Mouse (Mus musculus) frontal cortex, postnatal 10 days (tissue): ENCODE measurements at regions not wholly inside any gene's neighbourhood (a gene's known extent, or its start where the extent isn't known, plus 50 kb on each side); places are given as distances from the start of the nearest gene placed in this dataset.

Source experiments
- DNase-seq, 2 experiments: peaks; one replicate each; pipeline ENCODE4 v3.0.0; 2022; ENCODE audit warnings: low spot score in 2 of 2, mixed read lengths in 1 of 2

DNA sequence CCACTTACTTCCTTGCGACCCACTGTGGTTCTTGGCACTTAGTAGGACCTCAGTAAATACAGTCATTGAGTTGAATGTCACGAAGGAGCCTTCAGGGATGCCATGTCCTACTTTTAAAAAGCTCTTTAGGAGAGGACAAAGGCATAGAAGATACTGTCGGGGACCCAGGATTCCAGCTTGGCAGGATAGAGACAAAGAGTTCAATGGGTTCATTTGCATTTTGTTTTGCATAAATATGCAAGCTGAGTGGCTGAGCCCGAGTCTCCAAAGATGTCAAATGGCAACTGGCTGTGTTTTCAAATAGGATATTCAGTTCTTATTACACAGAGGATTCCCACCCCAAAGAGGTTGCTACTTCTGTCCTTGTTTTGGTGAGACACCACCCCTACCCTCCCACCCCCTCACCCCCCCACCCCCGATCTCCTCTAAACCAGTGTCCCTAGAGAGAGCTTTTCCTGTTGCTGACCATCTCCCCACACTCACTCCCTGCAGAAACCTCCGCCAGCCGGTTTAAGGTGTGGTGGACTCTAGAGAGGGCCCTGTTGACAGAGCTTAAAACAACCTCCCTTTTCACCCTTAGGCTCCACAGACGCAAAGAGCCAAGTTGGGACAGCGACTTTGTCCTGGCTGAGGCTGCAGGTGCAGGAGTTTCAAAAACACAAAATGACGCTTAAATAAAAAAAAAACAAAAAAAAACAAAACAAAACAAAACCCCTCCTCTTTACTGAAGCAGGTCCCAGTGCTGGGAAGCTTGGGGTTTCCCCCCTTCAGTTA lies 57.9 kb downstream of the Sox9 start:
- DNase-seq, result no peak

DNA sequence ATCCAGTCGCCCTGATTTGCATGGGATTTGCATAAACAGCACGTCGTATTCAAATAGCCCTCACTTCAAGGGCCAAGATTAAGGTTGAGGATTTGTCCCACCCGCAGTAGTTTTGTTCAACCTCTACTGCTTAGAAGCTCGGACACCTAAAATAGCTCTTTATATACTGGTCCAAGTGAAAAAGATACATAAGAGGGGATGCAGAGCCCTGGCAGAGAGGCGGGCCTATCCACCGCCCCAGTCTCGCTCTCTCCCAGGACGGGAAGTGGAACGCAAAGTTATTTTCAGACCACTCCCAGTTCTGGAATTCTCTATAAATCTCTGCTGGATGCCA lies 58.4 kb downstream of the Sox9 start:
- DNase-seq, result no peak

DNA sequence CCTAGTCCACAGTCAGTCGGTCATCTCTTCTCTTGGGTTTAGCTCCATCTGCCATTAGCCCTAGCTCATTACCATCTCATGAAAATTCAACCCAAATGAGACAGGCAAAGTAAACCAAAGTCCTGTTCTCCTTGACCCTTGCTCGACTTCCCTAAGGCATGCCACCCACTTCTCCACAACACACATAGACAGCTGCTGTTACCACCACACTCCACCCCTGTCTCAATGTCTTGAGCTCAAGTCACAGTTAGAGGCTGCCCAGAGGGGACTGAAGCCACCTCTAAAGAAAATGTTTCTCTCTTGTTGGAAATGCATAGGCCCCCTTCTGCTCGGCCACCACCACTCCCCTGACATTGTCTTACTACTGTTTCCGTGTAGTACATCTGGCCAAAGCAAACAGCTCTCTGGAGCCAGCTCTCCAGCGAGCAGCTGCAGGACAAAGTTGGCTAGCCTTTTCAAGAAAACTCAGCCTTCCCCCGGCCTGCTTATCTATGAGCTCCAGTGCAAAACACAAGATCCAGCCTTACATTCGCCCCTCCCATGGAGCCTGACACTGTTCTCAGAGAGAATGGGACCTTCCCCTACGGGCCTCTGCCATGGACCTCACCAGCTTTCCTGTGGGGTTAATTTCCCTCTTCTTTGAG lies 62.4 kb downstream of the Sox9 start:
- DNase-seq, result no peak

DNA sequence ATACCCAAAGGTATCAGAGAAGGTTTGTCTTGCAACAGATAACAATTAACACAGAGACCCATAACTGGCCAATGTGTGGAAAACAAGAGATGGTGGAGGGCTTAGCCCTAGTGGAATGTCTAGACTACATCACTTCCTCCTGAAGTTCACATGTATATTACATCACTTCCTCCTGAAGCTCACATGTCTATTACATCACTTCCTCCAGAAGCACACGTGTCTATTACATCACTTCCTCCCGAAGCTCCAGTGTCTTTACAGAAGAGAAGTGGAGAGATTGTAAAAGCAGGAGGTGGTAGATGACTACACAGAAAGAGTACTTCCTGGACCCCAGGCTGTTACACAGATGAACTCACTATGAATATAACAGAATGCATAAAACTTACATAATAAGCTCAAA lies 65.1 kb downstream of the Sox9 start:
- no peak for DNase-seq

DNA sequence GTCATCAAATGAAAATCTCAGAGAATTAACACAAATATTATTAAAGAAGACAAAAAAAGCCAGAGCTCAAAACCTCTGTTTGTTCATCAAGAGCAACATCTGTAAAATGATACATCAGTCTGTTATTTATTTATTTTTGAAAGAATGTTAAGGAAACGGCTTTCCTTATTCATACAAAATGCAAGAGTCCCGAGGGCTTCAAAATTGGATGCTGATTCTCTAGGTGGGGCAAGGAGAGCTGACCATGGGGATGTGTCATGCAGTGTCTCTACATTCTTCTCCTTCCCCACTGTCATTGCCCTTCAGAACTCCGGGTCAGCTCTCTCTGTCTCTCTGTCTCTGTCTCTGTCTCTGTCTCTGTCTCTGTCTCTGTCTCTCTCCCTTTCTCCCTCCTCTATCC lies 65.8 kb downstream of the Sox9 start:
- DNase-seq, result no peak

DNA sequence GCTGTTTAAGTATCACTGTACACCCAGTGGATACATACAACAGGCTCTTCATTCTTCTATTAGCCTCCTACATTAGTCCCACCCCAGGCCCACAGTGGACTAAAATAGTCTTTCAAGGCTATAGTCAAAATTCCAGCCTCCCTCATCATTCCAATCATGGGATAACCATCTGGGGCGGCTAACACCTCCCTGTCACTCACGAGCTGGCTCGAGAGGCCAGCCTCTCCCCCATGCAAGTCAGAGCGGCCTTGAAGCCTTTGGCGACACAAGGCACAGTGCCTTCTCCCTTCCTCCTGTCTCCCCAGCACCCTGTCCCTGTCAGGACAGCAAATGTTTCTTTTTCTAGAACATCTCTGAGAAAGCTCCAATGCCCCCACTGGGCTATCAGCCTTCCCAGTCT lies 68.0 kb downstream of the Sox9 start:
- DNase-seq, result no peak

GRCm38 (mm10) chr11:112850532-112851272 lies 68.7 kb downstream of the Sox9 start:
- DNase-seq, result no peak

DNA sequence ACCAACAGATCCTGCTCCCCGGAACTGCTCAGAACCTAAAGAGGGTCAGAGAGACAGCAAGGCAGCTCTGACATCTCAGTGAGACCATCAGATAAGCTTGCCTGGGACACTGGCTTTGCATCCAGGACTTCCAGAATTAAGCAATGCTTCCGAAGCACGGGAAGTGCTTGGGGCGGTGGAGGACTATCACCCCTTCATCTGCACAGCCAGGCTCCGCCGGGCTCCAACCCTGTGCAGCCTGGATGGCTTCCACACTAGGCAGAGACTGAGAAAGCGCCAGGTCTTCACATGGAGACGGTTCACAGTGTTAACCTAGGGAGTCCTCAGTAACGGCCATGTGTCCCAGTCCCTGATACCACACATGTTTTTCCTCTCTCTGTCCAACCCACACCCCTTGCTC lies 69.3 kb downstream of the Sox9 start:
- DNase-seq, result no peak

- no peak for DNase-seq
These were observed 74.0 kb downstream of the Sox9 start for GRCm38 (mm10) chr11:112855975-112856374.

GRCm38 (mm10) chr11:112859309-112859708 lies 77.3 kb downstream of the Sox9 start:
- DNase-seq, result no peak

DNA sequence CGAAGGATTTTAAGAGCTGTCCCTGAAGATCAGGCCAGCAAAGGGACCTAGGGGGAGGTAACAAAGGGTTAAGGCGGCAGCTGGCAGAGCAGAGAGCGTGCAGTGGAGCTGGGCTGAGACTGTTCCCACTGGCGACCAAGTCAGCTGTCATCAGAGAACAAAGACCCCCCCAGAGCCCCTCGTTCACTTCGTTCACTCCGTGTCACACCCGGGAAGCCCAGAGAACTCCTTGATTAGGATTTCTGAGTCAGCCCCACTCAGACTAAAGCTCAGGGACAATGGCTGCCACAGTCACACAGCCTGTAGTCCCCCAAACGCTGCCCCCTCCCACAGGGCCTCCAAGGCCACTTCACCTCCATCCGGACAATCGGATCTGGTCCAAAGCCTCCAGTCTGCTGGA lies 78.8 kb downstream of the Sox9 start:
- DNase-seq, result no peak

DNA sequence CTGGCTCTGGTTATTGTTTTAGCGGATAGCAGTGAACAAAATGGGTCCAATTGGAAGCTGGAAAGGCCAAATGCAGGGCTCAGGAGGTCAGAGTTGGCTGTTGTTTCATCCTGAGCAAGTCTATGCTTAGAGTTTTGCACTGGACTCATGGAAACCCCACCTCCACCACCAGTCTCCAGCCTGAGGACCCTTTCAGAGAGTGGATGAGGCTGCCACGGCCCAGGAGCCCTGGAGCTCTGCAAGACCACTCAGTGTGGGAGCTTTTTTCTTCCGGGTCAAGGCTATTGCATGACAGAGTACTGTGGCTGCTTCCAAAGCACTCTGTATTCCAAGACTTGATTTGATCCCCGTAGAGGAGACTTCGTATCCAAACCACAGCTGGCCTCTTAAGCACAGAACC lies 79.2 kb downstream of the Sox9 start:
- no peak for DNase-seq

DNA sequence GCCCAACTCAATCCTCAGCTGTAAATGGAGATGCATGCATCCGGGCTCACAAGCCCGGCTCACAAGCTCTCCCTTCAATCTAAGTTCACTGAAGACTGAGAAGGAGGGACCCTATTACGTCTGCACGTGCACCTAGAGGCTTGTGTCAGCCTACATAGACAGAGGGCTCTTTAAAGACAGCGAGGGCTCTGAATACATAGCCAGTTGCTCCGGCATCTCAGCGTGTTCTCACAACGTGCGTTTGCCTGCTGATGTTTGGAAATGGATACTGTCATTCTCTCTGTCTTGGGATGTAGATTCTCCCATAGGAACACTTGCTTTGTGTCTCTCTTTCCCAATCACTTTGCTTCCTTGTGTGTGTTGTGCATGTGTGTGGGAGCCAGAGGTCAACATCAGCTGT lies 83.8 kb downstream of the Sox9 start:
- DNase-seq, result no peak

GRCm38 (mm10) chr11:112869571-112869970 lies 87.5 kb downstream of the Sox9 start:
- no peak for DNase-seq

DNA sequence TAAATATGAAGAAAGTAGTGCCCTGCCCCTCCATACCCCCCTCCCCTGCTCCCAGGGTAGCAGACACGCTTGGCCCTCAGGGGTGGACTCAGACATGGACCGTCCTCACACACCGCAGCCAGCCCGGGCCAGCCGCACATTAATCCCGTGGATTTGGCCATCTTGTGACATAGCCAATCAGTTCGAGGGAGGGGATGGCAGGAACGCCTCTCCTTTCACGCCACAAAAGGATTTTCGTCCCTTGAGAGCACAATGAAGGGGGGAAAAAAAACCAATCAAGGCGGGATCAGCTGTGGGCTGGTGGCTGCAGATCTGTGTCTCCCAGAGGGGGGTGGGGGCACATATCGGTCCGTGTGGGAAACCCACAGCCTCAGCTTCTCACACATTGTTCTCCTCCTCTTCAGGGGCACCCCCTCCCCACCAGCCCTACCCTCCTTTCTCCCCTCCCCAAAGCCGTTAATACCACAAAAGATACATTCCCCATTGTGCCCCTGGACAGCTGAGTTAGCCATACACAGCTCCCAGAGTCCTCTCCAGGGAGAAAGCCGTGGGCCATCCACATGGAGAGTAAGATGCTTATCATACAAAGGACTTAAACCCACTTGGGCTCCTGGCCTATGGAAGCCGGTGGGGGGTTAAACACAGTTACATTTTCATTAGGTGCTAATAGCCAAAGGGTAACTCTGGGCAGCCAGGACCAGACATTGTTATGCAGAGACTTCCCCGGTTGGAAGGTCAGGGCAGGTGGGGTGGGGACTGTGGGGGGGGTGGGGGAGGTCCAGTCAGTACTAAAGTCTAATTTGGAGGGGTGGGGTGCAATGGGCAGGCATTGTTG lies 88.4 kb downstream of the Sox9 start:
- DNase-seq, result peak in 1 of 2 experiments; percentile 21

DNA sequence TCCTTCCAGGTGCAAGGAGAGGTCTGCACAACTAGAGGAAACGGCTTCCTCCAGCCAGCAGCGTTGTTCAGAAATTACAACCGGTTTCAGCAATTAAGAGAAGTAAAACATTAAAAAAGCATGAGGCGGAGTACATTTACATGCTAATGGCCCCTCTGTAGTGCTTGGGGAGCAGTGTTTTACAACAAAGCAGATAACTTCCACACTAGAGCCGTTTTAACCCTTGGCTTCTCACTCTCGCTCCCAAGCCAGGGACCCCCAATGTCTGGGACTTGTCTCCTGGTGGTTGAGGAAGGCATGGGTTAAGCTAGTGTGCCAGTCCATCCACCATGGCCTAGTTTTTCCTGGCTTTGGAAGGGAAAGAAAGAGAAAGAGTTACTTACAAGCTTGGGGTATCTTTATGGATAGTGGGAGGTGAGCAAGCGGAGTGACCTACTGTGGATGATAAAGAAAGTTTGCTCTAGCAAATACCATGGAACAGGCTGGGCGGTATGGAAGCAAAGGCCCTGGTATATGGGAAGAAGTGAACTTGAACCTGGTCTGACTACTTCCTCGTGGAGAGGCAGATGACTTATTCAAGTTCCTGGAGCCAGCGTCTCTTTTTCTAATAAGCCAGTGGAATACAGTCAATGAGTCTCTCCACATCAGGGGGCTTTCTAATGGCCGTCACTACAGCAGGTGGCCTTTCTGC lies 90.8 kb downstream of the Sox9 start:
- DNase-seq, result no peak

DNA sequence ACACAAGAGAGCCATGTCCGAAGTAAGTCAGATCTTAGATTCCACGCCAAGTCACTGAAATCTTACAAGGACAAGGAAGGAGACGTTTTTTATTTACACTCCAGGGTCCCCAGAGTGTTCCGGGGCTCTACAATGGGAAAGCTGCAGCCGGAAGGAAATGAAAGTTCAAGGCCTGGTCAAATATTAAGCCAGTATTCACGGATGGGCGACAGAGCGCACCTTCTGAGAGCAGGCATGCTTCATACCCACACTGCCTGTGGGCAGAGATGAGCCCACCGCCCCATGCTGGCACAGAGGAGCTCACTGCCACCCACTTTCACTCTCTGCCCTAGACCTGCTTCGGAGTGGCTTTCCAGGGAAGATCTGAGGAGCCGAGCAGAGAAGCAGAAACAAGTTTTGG lies 92.2 kb downstream of the Sox9 start:
- DNase-seq, result no peak

DNA sequence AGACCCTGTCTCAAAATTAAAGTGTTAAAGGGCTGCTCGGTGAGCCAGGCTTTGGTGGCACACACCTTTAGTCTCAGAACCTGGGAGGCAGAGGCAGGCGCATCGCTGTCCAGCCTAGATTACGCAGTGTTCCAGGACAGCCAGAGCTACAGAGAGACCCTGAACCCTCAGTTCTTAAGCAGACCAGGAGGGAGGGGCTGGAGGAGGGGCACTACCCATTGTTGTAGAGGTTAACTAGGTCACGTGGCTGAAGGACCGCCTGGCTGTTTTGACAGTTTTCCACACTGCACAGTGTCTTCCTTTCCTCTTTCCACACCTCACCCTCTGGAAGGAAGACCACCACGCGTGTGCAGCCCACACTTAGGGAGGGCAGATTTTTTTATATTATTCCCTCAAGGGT lies 94.2 kb downstream of the Sox9 start:
- DNase-seq, result no peak

DNA sequence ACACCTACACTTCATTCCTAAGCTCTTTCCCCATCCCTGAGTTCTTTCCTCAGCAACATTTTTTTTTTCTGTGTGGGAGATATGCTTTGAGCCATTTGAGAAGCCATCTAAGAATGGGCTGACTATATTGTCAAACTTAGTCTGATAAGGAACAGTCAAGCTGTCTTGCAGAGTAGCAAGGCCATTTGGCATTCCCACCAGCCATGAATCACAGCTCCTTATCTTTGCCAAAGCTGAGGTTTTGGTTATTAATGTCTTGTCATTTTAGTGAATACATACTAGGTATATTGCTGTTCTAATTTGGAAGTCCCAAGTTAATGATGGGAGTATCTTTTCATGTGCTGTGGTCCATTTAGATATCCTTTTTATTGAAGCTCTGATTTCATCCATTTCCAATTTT lies 96.4 kb downstream of the Sox9 start:
- no peak for DNase-seq

DNA sequence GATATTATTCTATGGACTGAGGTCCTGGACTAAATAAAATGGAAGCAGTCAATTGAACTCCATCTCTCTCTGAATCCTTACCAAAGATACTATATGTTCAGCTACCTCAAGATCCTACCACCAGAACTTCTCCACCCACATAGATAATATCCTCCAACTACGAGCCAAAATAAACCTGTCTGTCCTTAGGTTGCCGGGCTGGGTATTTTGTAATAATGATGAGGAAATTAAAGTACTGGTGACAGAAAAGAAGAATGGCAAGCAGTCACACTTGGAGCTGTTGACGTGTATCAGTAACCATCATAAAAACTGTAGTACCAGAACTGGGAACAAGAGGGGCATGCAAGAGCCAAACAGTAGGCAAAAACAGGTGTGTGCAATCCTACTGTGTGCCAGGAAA lies 98.7 kb downstream of the Sox9 start:
- no peak for DNase-seq

DNA sequence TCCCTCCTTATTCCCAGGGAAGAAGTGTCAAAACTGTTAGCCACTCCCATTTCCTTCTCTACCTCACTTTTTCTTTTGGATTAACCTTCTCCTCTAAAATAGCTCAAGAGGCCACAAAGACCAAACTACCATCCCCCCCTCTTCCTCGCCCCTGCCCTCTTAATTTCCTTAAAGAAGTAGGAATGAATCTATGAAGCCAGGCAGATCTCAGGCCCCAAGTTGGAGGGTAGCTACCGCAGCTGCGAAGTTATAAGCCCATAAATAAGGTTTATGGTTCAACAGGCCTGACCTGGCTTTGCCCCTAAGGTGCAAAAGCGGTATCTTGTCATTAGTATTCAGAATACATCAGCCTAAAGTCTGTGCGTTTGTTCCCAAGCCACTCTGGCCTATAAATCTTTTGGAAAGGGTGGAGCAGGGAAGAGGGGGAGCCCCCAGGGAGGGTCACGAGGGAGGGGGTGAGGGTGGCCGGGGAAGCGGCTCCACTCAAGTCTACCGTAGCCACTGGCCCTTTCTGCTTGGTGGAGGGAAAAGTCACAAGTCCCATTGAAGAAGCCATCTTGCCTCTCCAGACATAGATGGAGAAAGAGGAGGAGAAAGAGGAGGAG lies 103.4 kb downstream of the Sox9 start:
- DNase-seq, result no peak
